Mouse (Mus musculus): ENCODE measurements around the gene Vmn2r101. TPM values are rescaled to one million over a fixed set of nuclear protein-coding genes. Genes with fewer than 3 reads are reported as not detected.

The Vmn2r101 gene
- polyA plus RNA-seq (2014; fragmentation: Nextera tagmentation; extraction: Ambion mirVana), result not detected in 2 replicates

DNA sequence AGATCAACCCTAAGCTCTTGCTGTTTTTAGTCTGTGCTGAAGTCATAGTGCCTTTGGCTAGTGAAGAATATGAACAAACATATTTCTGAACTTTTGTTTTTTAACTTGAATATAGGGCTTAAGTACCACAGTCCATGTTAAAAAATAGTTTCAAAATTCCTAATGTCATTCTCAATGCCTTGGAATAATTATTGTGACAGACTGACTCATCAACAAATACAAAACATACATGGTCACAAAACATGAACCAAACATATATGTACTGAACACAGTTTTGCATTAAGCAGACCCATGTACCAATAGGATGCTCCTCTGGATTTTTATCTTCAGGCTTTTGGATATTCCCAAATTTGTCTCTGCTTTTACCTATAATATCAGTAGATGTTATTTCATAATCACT lies at the start of gene Vmn2r101:
Gene Vmn2r101 (plus strand): TSS at position 301 of the 400 bp plus-strand sequence.
- no peak for DNase-seq
- no peak for ATAC-seq (ENCODE audit: low FRiP score, low TSS enrichment)
- H3K4me1 ChIP-seq (ENCODE audit: control insufficient read depth, insufficient read depth, low read length), result no peaks in the 10 kb centered on the region
- no peak within 1 kb of the TSS for H3K4me2 ChIP-seq (ENCODE audit: low read length)
- H3K9me3 ChIP-seq (ENCODE audit: control insufficient read depth, low read length), result peaks cover 6% of the 10 kb centered on the region; the same call in 1 of the 2 replicates
- H3K4me3 ChIP-seq (replicated peaks; ENCODE audit: low read depth, low read length), result no peak within 1 kb of the TSS
- no peak within 1 kb of the TSS for H3K9ac ChIP-seq (replicated peaks; ENCODE audit: low read length)
- H3K27ac ChIP-seq (replicated peaks; ENCODE audit: low read depth, low read length), result no peak within 1 kb of the TSS
- no peaks in the 10 kb centered on the region for H3K27me3 ChIP-seq (ENCODE audit: control insufficient read depth, insufficient read depth, low read length)
- H3K36me3 ChIP-seq (ENCODE audit: control insufficient read depth, insufficient read depth, low read length), result no peaks in the 10 kb centered on the region

DNA sequence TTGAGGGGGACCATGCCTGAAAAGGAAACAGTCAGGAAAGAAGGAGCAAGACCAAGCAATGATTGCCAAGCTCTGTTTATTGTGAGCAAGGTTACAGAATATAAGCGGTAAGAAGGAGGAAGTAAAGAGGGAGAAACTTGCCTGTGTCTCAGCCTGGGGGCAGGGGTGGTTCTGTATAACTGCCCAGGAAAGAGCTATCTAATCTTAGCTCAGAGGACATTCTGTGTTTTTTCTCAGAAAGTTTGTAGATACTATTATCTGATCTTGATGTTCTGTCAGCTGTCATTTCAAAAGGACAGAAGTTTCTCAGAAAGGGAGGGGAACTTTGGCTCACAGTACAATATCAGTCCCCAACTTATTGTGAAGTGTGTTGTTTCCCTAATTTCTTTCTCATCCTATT lies 52.3 kb downstream of the Vmn2r101 start:
- Histone ChIP-seq H3K4me1 (ENCODE audit: control insufficient read depth, insufficient read depth, low read length) (no peaks in the 10 kb centered on the region), H3K27me3 (ENCODE audit: control insufficient read depth, insufficient read depth, low read length) (no peaks in the 10 kb centered on the region), H3K36me3 (ENCODE audit: control insufficient read depth, insufficient read depth, low read length) (no peaks in the 10 kb centered on the region), H3K9me3 (ENCODE audit: control insufficient read depth, low read length) (peaks cover 32% of the 10 kb centered on the region), H3K4me2 (ENCODE audit: low read length) (no peak overlapping the region), H3K27ac (replicated peaks; ENCODE audit: low read depth, low read length) (no peak overlapping the region), H3K9ac (replicated peaks; ENCODE audit: low read length) (no peak overlapping the region), H3K4me3 (replicated peaks; ENCODE audit: low read depth, low read length) (no peak overlapping the region)
- ATAC-seq (ENCODE audit: low FRiP score, low TSS enrichment) (no peak), DNase-seq (no peak)
- 97% methylated on average over 1 of the region's 1 CpGs for WGBS

DNA sequence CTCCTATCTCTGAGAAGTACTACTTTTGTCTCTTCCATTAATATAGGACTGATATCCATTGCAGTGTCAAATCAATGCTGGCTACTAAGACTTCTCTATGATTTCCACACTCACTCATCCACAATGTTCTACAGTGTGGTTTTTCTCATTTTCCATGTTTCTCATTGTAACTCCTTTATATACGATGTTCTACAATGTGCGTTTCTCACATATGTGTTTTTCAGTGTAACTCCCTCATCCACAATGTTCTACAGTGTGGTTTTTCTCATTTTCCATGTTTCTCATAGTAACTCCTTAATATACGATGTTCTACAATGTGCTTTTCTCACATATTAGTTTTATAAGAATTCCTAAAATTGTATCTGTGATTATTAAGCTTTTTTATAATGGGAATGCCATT lies 81.4 kb downstream of the Vmn2r101 start:
- 70% methylated on average over 3 of the region's 3 CpGs for WGBS

DNA sequence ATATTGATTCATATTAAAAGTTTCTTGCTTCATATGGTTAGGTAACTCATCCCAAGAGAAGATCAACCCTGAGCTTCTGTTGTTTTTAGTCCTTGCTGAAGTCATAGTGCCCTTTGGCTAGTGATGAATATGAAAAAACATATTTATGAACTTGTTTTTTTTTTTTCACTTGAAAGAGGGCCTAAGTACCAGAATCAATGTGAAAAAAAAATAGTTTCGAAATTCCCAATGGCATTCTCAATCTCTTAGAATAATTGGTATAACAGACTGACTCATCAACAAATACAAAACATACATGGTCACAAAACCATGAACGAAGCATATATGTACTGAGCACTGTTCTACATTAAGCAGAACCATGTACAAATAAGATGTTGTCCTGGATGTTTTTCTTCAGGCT lies 83.0 kb downstream of the Vmn2r101 start, which contains the start of gene Vmn2r102:
Gene Vmn2r102 (plus strand): TSS at position 301 of the 400 bp plus-strand sequence.
- Histone ChIP-seq H3K27ac (replicated peaks; ENCODE audit: low read depth, low read length) (no peak within 1 kb of the TSS), H3K9ac (replicated peaks; ENCODE audit: low read length) (no peak within 1 kb of the TSS), H3K4me2 (ENCODE audit: low read length) (no peak within 1 kb of the TSS), H3K36me3 (ENCODE audit: control insufficient read depth, insufficient read depth, low read length) (no peaks in the 10 kb centered on the region), H3K4me1 (ENCODE audit: control insufficient read depth, insufficient read depth, low read length) (no peaks in the 10 kb centered on the region), H3K4me3 (replicated peaks; ENCODE audit: low read depth, low read length) (no peak within 1 kb of the TSS), H3K9me3 (ENCODE audit: control insufficient read depth, low read length) (peaks cover 10% of the 10 kb centered on the region), H3K27me3 (ENCODE audit: control insufficient read depth, insufficient read depth, low read length) (no peaks in the 10 kb centered on the region)
- 65% methylated on average over 2 of the region's 2 CpGs for WGBS
- ATAC-seq (ENCODE audit: low FRiP score, low TSS enrichment), result no peak
- no peak for DNase-seq

More for the DNA sequence above, 81.4 kb downstream of the Vmn2r101 start:
- Histone ChIP-seq H3K36me3 (ENCODE audit: control insufficient read depth, insufficient read depth, low read length) (no peaks in the 10 kb centered on the region), H3K9me3 (ENCODE audit: control insufficient read depth, low read length) (peaks cover 10% of the 10 kb centered on the region), H3K27me3 (ENCODE audit: control insufficient read depth, insufficient read depth, low read length) (no peaks in the 10 kb centered on the region), H3K27ac (replicated peaks; ENCODE audit: low read depth, low read length) (no peak overlapping the region), H3K4me2 (ENCODE audit: low read length) (no peak overlapping the region), H3K9ac (replicated peaks; ENCODE audit: low read length) (no peak overlapping the region), H3K4me3 (replicated peaks; ENCODE audit: low read depth, low read length) (no peak overlapping the region), H3K4me1 (ENCODE audit: control insufficient read depth, insufficient read depth, low read length) (no peaks in the 10 kb centered on the region)
- DNase-seq, result no peak
- ATAC-seq (ENCODE audit: low FRiP score, low TSS enrichment), result peak; percentile 68

Other genes with a start within 250 kb of the Vmn2r101 start
- gene Vmn2r99, start 215.3 kb upstream of the Vmn2r101 start, polyA plus RNA-seq (2014; fragmentation: Nextera tagmentation; extraction: Ambion mirVana), result not detected in 2 replicates
- gene Vmn2r100, start 72.5 kb upstream of the Vmn2r101 start, polyA plus RNA-seq (2014; fragmentation: Nextera tagmentation; extraction: Ambion mirVana), result not detected in 2 replicates
- not detected in 2 replicates for gene Vmn2r102, start 83.1 kb downstream of the Vmn2r101 start, polyA plus RNA-seq (2014; fragmentation: Nextera tagmentation; extraction: Ambion mirVana)
- not detected in 2 replicates for gene Vmn2r103, start 196.1 kb downstream of the Vmn2r101 start, polyA plus RNA-seq (2014; fragmentation: Nextera tagmentation; extraction: Ambion mirVana)